13 mouse cellular contexts compared by ENCODE assay signal in genomic region chr19:6181629-6182028, GRCm38 (mm10). TPM values are rescaled to one million over a fixed set of nuclear protein-coding genes. Genes with fewer than 3 reads are reported as not detected.
DNase-seq lines count a peak whose midpoint lies in the region; ATAC-seq and TF ChIP-seq lines count a peak whose summit lies in the region.
"Had no signal": no experiment of that assay in that cellular context is flagged by ENCODE, and none has a peak within 500 bp of the region (broad histone marks: within the 10 kb centered on the region; RNA-seq: fewer than 3 reads in every experiment).

No protein-coding gene starts in this region.

- no peak for TF ChIP-seq RAD21 in MEL (IDR thresholded peaks at IDR 0.05; ENCODE audit: low read depth, low read length)

- no peaks in the 10 kb centered on the region for H3K27me3 ChIP-seq in intestine, embryonic 14.5 days (replicated peaks; ENCODE audit: control insufficient read depth, insufficient read depth, low read length)
- H3K27me3 ChIP-seq in intestine, embryonic 15.5 days (replicated peaks), result no peaks in the 10 kb centered on the region
- H3K27me3 ChIP-seq in MEL (ENCODE audit: control insufficient read depth in 1 of 2, insufficient read depth in 2 of 2, low read length in 2 of 2), result peaks cover 0 to 2% of the 10 kb centered on the region in 2 experiments; a peak in 2 of 4 replicates
- H3K27me3 ChIP-seq in embryonic facial prominence, embryonic 11.5 days (ENCODE audit: control insufficient read depth, insufficient read depth, low read length), result no peaks in the 10 kb centered on the region

- no peak overlapping the region for H3K4me3 ChIP-seq in intestine, embryonic 14.5 days (ENCODE audit: low read depth, low read length)
- H3K4me3 ChIP-seq in intestine, embryonic 15.5 days (replicated peaks), result no peak overlapping the region
- H3K4me3 ChIP-seq in MEL (ENCODE audit: control insufficient read depth in 1 of 2, insufficient read depth in 1 of 2, low read depth in 2 of 2, low read length in 2 of 2), result no peak overlapping the region
- no peak overlapping the region for H3K4me3 ChIP-seq in embryonic facial prominence, embryonic 11.5 days (ENCODE audit: low read depth, low read length)
- H3K4me3 ChIP-seq: heart, embryonic 12.5 days had no signal

- no peak for ATAC-seq in intestine, embryonic 14.5 days (replicated peaks; ENCODE audit: low FRiP score, low TSS enrichment, low read depth)
- ATAC-seq in intestine, embryonic 15.5 days, result no peak
- no peak for ATAC-seq in embryonic facial prominence, embryonic 11.5 days (replicated peaks; ENCODE audit: insufficient number of reproducible peaks, low FRiP score, low TSS enrichment, low read depth)
- ATAC-seq: midbrain, embryonic 16.5 days had no signal

- no peaks in the 10 kb centered on the region for H3K9me3 ChIP-seq in intestine, embryonic 14.5 days (ENCODE audit: control insufficient read depth, low read length)
- H3K9me3 ChIP-seq in intestine, embryonic 15.5 days, result no peaks in the 10 kb centered on the region
- H3K9me3 ChIP-seq in MEL (replicated peaks; ENCODE audit: insufficient read depth, low read length), result no peaks in the 10 kb centered on the region
- no peaks in the 10 kb centered on the region for H3K9me3 ChIP-seq in embryonic facial prominence, embryonic 11.5 days (replicated peaks; ENCODE audit: control insufficient read depth, low read length)
- H3K9me3 ChIP-seq: G1E; heart, embryonic 12.5 days had no signal

- no peak for TF ChIP-seq CTCF in MEL (IDR thresholded peaks at IDR 0.05 in 2 of 3, conservative IDR thresholded peaks at IDR 0.05 in 1 of 3; ENCODE audit: control insufficient read depth in 1 of 3, insufficient read depth in 1 of 3, low read depth in 2 of 3, low read length in 3 of 3, poor library complexity in 1 of 3, severe bottlenecking in 1 of 3)

- DNase-seq in intestine, embryonic 14.5 days (ENCODE audit: low spot score), result peak; percentile 83
- peak; percentile 19 for DNase-seq in 3T3-L1 (ENCODE audit: low read depth, low spot score)
- DNase-seq in MEL (ENCODE audit: low read depth, low spot score), result peak; percentile 62
- peak; percentile 73 for DNase-seq in embryonic facial prominence, embryonic 11.5 days (ENCODE audit: low spot score)
- DNase-seq in right cerebral cortex, postnatal 36 days (ENCODE audit: low spot score in 2 of 2), result no peak
- DNase-seq in right cerebral cortex, postnatal 4 days, result no peak

- TF ChIP-seq EP300 in MEL (IDR thresholded peaks at IDR 0.05; ENCODE audit: low read depth in 1 of 2, low read length in 2 of 2), result no peak

- no peaks in the 10 kb centered on the region for H3K36me3 ChIP-seq in intestine, embryonic 14.5 days (ENCODE audit: control insufficient read depth, insufficient read depth, low read length)
- H3K36me3 ChIP-seq in intestine, embryonic 15.5 days, result no peaks in the 10 kb centered on the region
- H3K36me3 ChIP-seq in MEL (ENCODE audit: control insufficient read depth in 1 of 2, insufficient read depth in 2 of 2, low read length in 2 of 2), result no peaks in the 10 kb centered on the region
- no peaks in the 10 kb centered on the region for H3K36me3 ChIP-seq in embryonic facial prominence, embryonic 11.5 days (replicated peaks; ENCODE audit: control insufficient read depth, insufficient read depth, low read depth, low read length)
- H3K36me3 ChIP-seq: G1E; heart, embryonic 12.5 days had no signal

- no peaks in the 10 kb centered on the region for H3K79me2 ChIP-seq in MEL (ENCODE audit: control insufficient read depth, insufficient read depth, low read length, poor library complexity)

- H3K9ac ChIP-seq in intestine, embryonic 14.5 days (ENCODE audit: low read length), result no peak overlapping the region
- H3K9ac ChIP-seq in intestine, embryonic 15.5 days, result no peak overlapping the region
- H3K9ac ChIP-seq in MEL (ENCODE audit: control insufficient read depth, low read depth, low read length, poor library complexity, severe bottlenecking), result no peak overlapping the region
- H3K9ac ChIP-seq in embryonic facial prominence, embryonic 11.5 days (replicated peaks; ENCODE audit: low read length), result no peak overlapping the region
- H3K9ac ChIP-seq: heart, embryonic 12.5 days had no signal

- H3K4me2 ChIP-seq in intestine, embryonic 14.5 days (ENCODE audit: low read length), result no peak overlapping the region
- H3K4me2 ChIP-seq in intestine, embryonic 15.5 days (replicated peaks), result no peak overlapping the region
- no peak overlapping the region for H3K4me2 ChIP-seq in embryonic facial prominence, embryonic 11.5 days (ENCODE audit: low read depth, low read length)
- H3K4me2 ChIP-seq: heart, embryonic 12.5 days had no signal

- TF ChIP-seq POLR2A in MEL (IDR thresholded peaks at IDR 0.05; ENCODE audit: control insufficient read depth in 1 of 2, insufficient read depth in 1 of 2, low read depth in 1 of 2, low read length in 2 of 2, poor library complexity in 1 of 2), result no peak

- no peak overlapping the region for H3K27ac ChIP-seq in intestine, embryonic 14.5 days (ENCODE audit: low read depth)
- no peak overlapping the region for H3K27ac ChIP-seq in intestine, embryonic 15.5 days
- H3K27ac ChIP-seq in MEL (ENCODE audit: control insufficient read depth, low read depth, low read length), result no peak overlapping the region
- no peak overlapping the region for H3K27ac ChIP-seq in embryonic facial prominence, embryonic 11.5 days (replicated peaks; ENCODE audit: low read depth, low read length)

- WGBS in intestine, embryonic 14.5 days, result 16% methylated on average over 5 of the region's 5 CpGs
- WGBS in intestine, embryonic 15.5 days, result 10% methylated on average over 5 of the region's 5 CpGs
- WGBS in embryonic facial prominence, embryonic 11.5 days, result 15% methylated on average over 5 of the region's 5 CpGs

- no peaks in the 10 kb centered on the region for H3K4me1 ChIP-seq in intestine, embryonic 14.5 days (replicated peaks; ENCODE audit: control insufficient read depth, insufficient read depth, low read length)
- 0 out of 2 replicates have a peak, but pooled peaks cover 3% of the 10 kb centered on the region for H3K4me1 ChIP-seq in intestine, embryonic 15.5 days (replicated peaks)
- H3K4me1 ChIP-seq in MEL (ENCODE audit: control insufficient read depth in 1 of 2, insufficient read depth in 2 of 2, low read length in 2 of 2), result no peaks in the 10 kb centered on the region
- H3K4me1 ChIP-seq in embryonic facial prominence, embryonic 11.5 days (ENCODE audit: control insufficient read depth, insufficient read depth, low read length), result no peaks in the 10 kb centered on the region
- H3K4me1 ChIP-seq: heart, embryonic 12.5 days had no signal

TF ChIP-seq in MEL, 35 proteins besides CTCF, POLR2A, EP300 and RAD21:
- no peak for TF ChIP-seq USF2 (IDR thresholded peaks at IDR 0.05; ENCODE audit: borderline replicate concordance in 1 of 2, insufficient read depth in 1 of 2, low read depth in 1 of 2, low read length in 2 of 2)
- TF ChIP-seq SIN3A (IDR thresholded peaks at IDR 0.05; ENCODE audit: low read length), result peak; percentile 61; the same call in 1 of the 2 replicates
- TF ChIP-seq MXI1 (IDR thresholded peaks at IDR 0.05; ENCODE audit: low read depth, low read length), result peak; percentile 83
- no peak for TF ChIP-seq RCOR1 (IDR thresholded peaks at IDR 0.05; ENCODE audit: low read depth, low read length)
- TF ChIP-seq MAX (IDR thresholded peaks at IDR 0.05; ENCODE audit: low read length), result 0 out of 2 replicates have a peak, but pooled peaks have one; percentile 14
TF ChIP-seq in MEL: peak in this region for 3.

RNA-seq across cellular contexts. Expression of gene Majin, which starts 2.6 kb away (rescaled TPM):
- not detected in 2 replicates for polyA plus RNA-seq in intestine, embryonic 14.5 days (2014; fragmentation: Nextera tagmentation; extraction: Ambion mirVana)
- not detected in 2 replicates for polyA plus RNA-seq in intestine, embryonic 15.5 days (2015; fragmentation: Nextera tagmentation; extraction: Ambion mirVana)
- total RNA-seq in MEL (2012; rRNA removed), result not detected in 2 replicates
- not detected for polyA plus RNA-seq in MEL (2012; ENCODE audit: insufficient read depth in 1 of 2, insufficient read length in 2 of 2, low read depth in 1 of 2, low replicate concordance in 2 of 2, missing spikeins in 1 of 2)
- polyA plus RNA-seq in embryonic facial prominence, embryonic 11.5 days (2014; fragmentation: Nextera tagmentation; extraction: Ambion mirVana), result not detected in 2 replicates
- total RNA-seq: layer of hippocampus, postnatal 25 days had no signal
- polyA plus RNA-seq: G1E; heart, embryonic 12.5 days; intestine, embryonic 16.5 days; liver, embryonic 16.5 days; midbrain, embryonic 16.5 days had no signal

RNA-seq across cellular contexts. Expression of gene Arl2, which starts 40.3 kb away (rescaled TPM):
- polyA plus RNA-seq in intestine, embryonic 14.5 days (2014; fragmentation: Nextera tagmentation; extraction: Ambion mirVana), result 101 and 110 TPM in 2 replicates
- polyA plus RNA-seq in intestine, embryonic 15.5 days (2015; fragmentation: Nextera tagmentation; extraction: Ambion mirVana), result 99.2 and 103 TPM in 2 replicates
- total RNA-seq in MEL (2012; rRNA removed), result 47.2 and 53.8 TPM in 2 replicates
- 100 to 1,000 TPM in 1 of 2 experiments, not detected in 1; 111 TPM for polyA plus RNA-seq in MEL (2012; ENCODE audit: insufficient read depth in 1 of 2, insufficient read length in 2 of 2, low read depth in 1 of 2, low replicate concordance in 2 of 2, missing spikeins in 1 of 2)
- 72.8 and 81.4 TPM in 2 replicates for polyA plus RNA-seq in embryonic facial prominence, embryonic 11.5 days (2014; fragmentation: Nextera tagmentation; extraction: Ambion mirVana)

RNA-seq across cellular contexts. Expression of gene Batf2, which starts 40.8 kb away (rescaled TPM):
- 0.30 and 1.1 TPM in 2 replicates for polyA plus RNA-seq in intestine, embryonic 14.5 days (2014; fragmentation: Nextera tagmentation; extraction: Ambion mirVana)
- 0.80 and 1.3 TPM in 2 replicates for polyA plus RNA-seq in intestine, embryonic 15.5 days (2015; fragmentation: Nextera tagmentation; extraction: Ambion mirVana)
- total RNA-seq in MEL (2012; rRNA removed), result 0.19 TPM in 1 of 2 replicates, not detected in the other
- under 1 TPM in 1 of 2 experiments, not detected in 1; 0.60 TPM for polyA plus RNA-seq in MEL (2012; ENCODE audit: insufficient read depth in 1 of 2, insufficient read length in 2 of 2, low read depth in 1 of 2, low replicate concordance in 2 of 2, missing spikeins in 1 of 2)
- polyA plus RNA-seq in embryonic facial prominence, embryonic 11.5 days (2014; fragmentation: Nextera tagmentation; extraction: Ambion mirVana), result not detected in 2 replicates
- polyA plus RNA-seq: G1E; heart, embryonic 12.5 days; midbrain, embryonic 16.5 days had no signal

RNA-seq across cellular contexts. Expression of gene Gpha2, which starts 44.6 kb away (rescaled TPM):
- 0.53 and 1.1 TPM in 2 replicates for polyA plus RNA-seq in intestine, embryonic 14.5 days (2014; fragmentation: Nextera tagmentation; extraction: Ambion mirVana)
- 0.39 and 0.41 TPM in 2 replicates for polyA plus RNA-seq in intestine, embryonic 15.5 days (2015; fragmentation: Nextera tagmentation; extraction: Ambion mirVana)
- not detected in 2 replicates for total RNA-seq in MEL (2012; rRNA removed)
- polyA plus RNA-seq in MEL (2012; ENCODE audit: insufficient read depth in 1 of 2, insufficient read length in 2 of 2, low read depth in 1 of 2, low replicate concordance in 2 of 2, missing spikeins in 1 of 2), result under 1 TPM in 1 of 2 experiments, not detected in 1; 0.19 TPM
- polyA plus RNA-seq in embryonic facial prominence, embryonic 11.5 days (2014; fragmentation: Nextera tagmentation; extraction: Ambion mirVana), result 1.9 and 2.4 TPM in 2 replicates
- total RNA-seq: G1E; layer of hippocampus, postnatal 25 days had no signal
- polyA plus RNA-seq: G1E; heart, embryonic 12.5 days; liver, embryonic 16.5 days; midbrain, embryonic 16.5 days had no signal

RNA-seq across cellular contexts. Expression of gene Snx15, which starts 53.5 kb away (rescaled TPM):
- polyA plus RNA-seq in intestine, embryonic 14.5 days (2014; fragmentation: Nextera tagmentation; extraction: Ambion mirVana), result 35.4 and 36.0 TPM in 2 replicates
- 31.7 and 33.8 TPM in 2 replicates for polyA plus RNA-seq in intestine, embryonic 15.5 days (2015; fragmentation: Nextera tagmentation; extraction: Ambion mirVana)
- 14.9 and 20.4 TPM in 2 replicates for total RNA-seq in MEL (2012; rRNA removed)
- polyA plus RNA-seq in MEL (2012; ENCODE audit: insufficient read depth in 1 of 2, insufficient read length in 2 of 2, low read depth in 1 of 2, low replicate concordance in 2 of 2, missing spikeins in 1 of 2), result 10 to 100 TPM in 1 of 2 experiments, not detected in 1; 35.3 TPM
- polyA plus RNA-seq in embryonic facial prominence, embryonic 11.5 days (2014; fragmentation: Nextera tagmentation; extraction: Ambion mirVana), result 25.4 and 30.7 TPM in 2 replicates

Comparison
In these comparisons a context has a peak if more than half of its experiments do, and no peak if none do; other contexts are left out.
1. DNase-seq: peak in intestine, embryonic 14.5 days (single experiment), 3T3-L1 (single experiment), MEL (single experiment) and embryonic facial prominence, embryonic 11.5 days (single experiment); none in right cerebral cortex, postnatal 36 days (0 of 2) and right cerebral cortex, postnatal 4 days (single experiment).